Mouse (Mus musculus) erythroblast, embryonic 14.5 days (primary cell): ENCODE data around the gene Rnf31.

Experiments used
- GATA1 ChIP-seq: IDR thresholded peaks from 2 replicates; pipeline ENCODE4 v1.6.1; 2012; ENCODE audit warnings: low read length, inconsistent platforms, mixed read lengths
- TAL1 ChIP-seq: IDR thresholded peaks from 3 replicates; pipeline ENCODE4 v1.6.1; 2012; ENCODE audit warnings: low read length, inconsistent platforms, mixed read lengths

- TF ChIP-seq TAL1: no peak
- no peak for TF ChIP-seq GATA1
These were observed 43.5 kb downstream of the Rnf31 start for GRCm38 (mm10) chr14:55634874-55635522.
